Mouse (Mus musculus): ENCODE data around the gene Aaed1. TPM values are rescaled to one million over a fixed set of nuclear protein-coding genes. Genes with fewer than 3 reads are reported as not detected.

Gene Aaed1
- polyA plus RNA-seq, 1 experiment from 2014 or later, result 47.9 TPM

DNA sequence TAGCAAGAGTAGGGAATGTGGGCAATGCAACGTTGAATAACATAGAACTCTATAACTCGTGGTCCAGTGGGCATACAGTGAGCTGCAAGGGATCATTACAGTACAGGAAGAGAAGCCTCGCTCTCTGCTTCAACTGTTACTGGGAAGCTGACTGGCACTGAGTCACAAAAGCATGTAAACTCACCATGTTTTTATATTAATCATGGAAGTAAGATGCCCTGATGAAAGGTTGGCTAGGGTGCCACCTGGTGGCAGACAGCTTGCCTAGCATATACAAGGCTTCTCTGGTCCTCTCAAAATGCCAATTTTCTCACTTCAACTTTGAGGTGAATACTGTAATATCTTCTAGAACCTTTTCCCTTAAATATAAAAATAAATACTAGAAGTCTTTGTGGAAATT lies 6.4 kb downstream of the Aaed1 start:
- Histone ChIP-seq H3K4me2 (replicated peaks; ENCODE audit: low read depth) (no peak overlapping the region), H3K4me1 (replicated peaks; ENCODE audit: control insufficient read depth, insufficient read depth) (peaks cover 2% of the 10 kb centered on the region; the same call in 1 of the 2 replicates), H3K27ac (replicated peaks) (no peak overlapping the region), H3K9me3 (ENCODE audit: control insufficient read depth, low read length) (no peaks in the 10 kb centered on the region), H3K36me3 (ENCODE audit: control insufficient read depth, insufficient read depth, low read length) (peaks cover 8% of the 10 kb centered on the region), H3K9ac (ENCODE audit: low read length) (no peak overlapping the region), H3K27me3 (ENCODE audit: control insufficient read depth, insufficient read depth, low read length) (no peaks in the 10 kb centered on the region), H3K4me3 (ENCODE audit: low read depth, low read length) (no peak overlapping the region)
- ATAC-seq (ENCODE audit: low FRiP score, low TSS enrichment) (peak; percentile 36; the same call in 1 of the 2 replicates), DNase-seq (ENCODE audit: low spot score) (peak; percentile 74)
- 58% methylated on average over 3 of the region's 3 CpGs for WGBS
- TF ChIP-seq EP300 (optimal IDR thresholded peaks at IDR 0.05), result no peak
- peak; percentile 92 for TF ChIP-seq CTCF (IDR thresholded peaks at IDR 0.05; ENCODE audit: low read depth)

DNA sequence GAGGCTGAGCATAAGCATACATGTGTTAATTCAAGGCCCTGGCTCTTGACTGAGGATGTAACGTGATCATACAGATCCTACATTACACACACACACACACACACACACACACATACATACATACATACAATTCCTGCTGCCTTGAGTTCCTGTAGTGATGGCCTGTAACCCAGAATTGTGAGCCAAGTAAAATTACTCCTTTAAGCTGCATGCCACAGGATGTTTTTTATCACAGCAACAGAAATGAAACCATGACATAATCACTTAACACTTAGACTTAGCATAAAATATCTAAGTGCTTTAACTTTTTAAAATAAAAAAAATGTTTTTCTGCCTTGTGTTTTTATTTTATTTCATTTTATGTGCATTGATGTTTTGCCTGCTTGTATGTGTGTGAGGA lies 13.4 kb downstream of the Aaed1 start:
- no peak overlapping the region for H3K9ac ChIP-seq (ENCODE audit: low read length)
- ATAC-seq (ENCODE audit: low FRiP score, low TSS enrichment), result no peak
- no peaks in the 10 kb centered on the region for H3K27me3 ChIP-seq (ENCODE audit: control insufficient read depth, insufficient read depth, low read length)
- no peak overlapping the region for H3K4me3 ChIP-seq (ENCODE audit: low read depth, low read length)
- no peak for DNase-seq (ENCODE audit: low spot score)
- H3K36me3 ChIP-seq (ENCODE audit: control insufficient read depth, insufficient read depth, low read length), result no peaks in the 10 kb centered on the region
- TF ChIP-seq EP300 (optimal IDR thresholded peaks at IDR 0.05) (no peak), CTCF (IDR thresholded peaks at IDR 0.05; ENCODE audit: low read depth) (no peak)
- H3K4me2 ChIP-seq (replicated peaks; ENCODE audit: low read depth), result no peak overlapping the region
- H3K27ac ChIP-seq (replicated peaks), result no peak overlapping the region
- WGBS, result 100% methylated on average over 1 of the region's 1 CpGs
- no peaks in the 10 kb centered on the region for H3K9me3 ChIP-seq (ENCODE audit: control insufficient read depth, low read length)
- H3K4me1 ChIP-seq (replicated peaks; ENCODE audit: control insufficient read depth, insufficient read depth), result no peaks in the 10 kb centered on the region

- no peak overlapping the region for H3K27ac ChIP-seq (replicated peaks)
- 41% methylated on average over 4 of the region's 4 CpGs for WGBS
Measured at GRCm38 (mm10) chr13:64286791-64287190, 25.7 kb downstream of the Aaed1 start.

GRCm38 (mm10) chr13:64286321-64286720 lies 26.2 kb downstream of the Aaed1 start:
- TF ChIP-seq CTCF (IDR thresholded peaks at IDR 0.05; ENCODE audit: low read depth) (no peak), EP300 (optimal IDR thresholded peaks at IDR 0.05) (no peak)

More at GRCm38 (mm10) chr13:64286791-64287190, 25.7 kb downstream of the Aaed1 start:
- TF ChIP-seq CTCF (IDR thresholded peaks at IDR 0.05; ENCODE audit: low read depth), result no peak
- TF ChIP-seq EP300 (optimal IDR thresholded peaks at IDR 0.05), result no peak
- no peaks in the 10 kb centered on the region for H3K9me3 ChIP-seq (ENCODE audit: control insufficient read depth, low read length)
- no peak for ATAC-seq (ENCODE audit: low FRiP score, low TSS enrichment)
- H3K9ac ChIP-seq (ENCODE audit: low read length), result no peak overlapping the region
- no peaks in the 10 kb centered on the region for H3K36me3 ChIP-seq (ENCODE audit: control insufficient read depth, insufficient read depth, low read length)
- no peak overlapping the region for H3K4me3 ChIP-seq (ENCODE audit: low read depth, low read length)
- H3K27me3 ChIP-seq (ENCODE audit: control insufficient read depth, insufficient read depth, low read length), result no peaks in the 10 kb centered on the region
- no peak overlapping the region for H3K4me2 ChIP-seq (replicated peaks; ENCODE audit: low read depth)
- DNase-seq (ENCODE audit: low spot score), result no peak
- no peaks in the 10 kb centered on the region for H3K4me1 ChIP-seq (replicated peaks; ENCODE audit: control insufficient read depth, insufficient read depth)

GRCm38 (mm10) chr13:64284676-64285075 lies 27.8 kb downstream of the Aaed1 start:
- Histone ChIP-seq H3K4me3 (ENCODE audit: low read depth, low read length) (no peak overlapping the region), H3K36me3 (ENCODE audit: control insufficient read depth, insufficient read depth, low read length) (no peaks in the 10 kb centered on the region), H3K9me3 (ENCODE audit: control insufficient read depth, low read length) (no peaks in the 10 kb centered on the region), H3K27me3 (ENCODE audit: control insufficient read depth, insufficient read depth, low read length) (no peaks in the 10 kb centered on the region), H3K4me1 (replicated peaks; ENCODE audit: control insufficient read depth, insufficient read depth) (no peaks in the 10 kb centered on the region), H3K27ac (replicated peaks) (no peak overlapping the region), H3K9ac (ENCODE audit: low read length) (no peak overlapping the region), H3K4me2 (replicated peaks; ENCODE audit: low read depth) (no peak overlapping the region)
- no peak for DNase-seq (ENCODE audit: low spot score)
- WGBS, result 97% methylated on average over 2 of the region's 2 CpGs
- TF ChIP-seq CTCF (IDR thresholded peaks at IDR 0.05; ENCODE audit: low read depth), result peak; percentile 35
- TF ChIP-seq EP300 (optimal IDR thresholded peaks at IDR 0.05), result no peak
- ATAC-seq (ENCODE audit: low FRiP score, low TSS enrichment), result no peak

More at GRCm38 (mm10) chr13:64286321-64286720, 26.2 kb downstream of the Aaed1 start:
- H3K27me3 ChIP-seq (ENCODE audit: control insufficient read depth, insufficient read depth, low read length), result no peaks in the 10 kb centered on the region
- no peak overlapping the region for H3K4me3 ChIP-seq (ENCODE audit: low read depth, low read length)
- no peaks in the 10 kb centered on the region for H3K36me3 ChIP-seq (ENCODE audit: control insufficient read depth, insufficient read depth, low read length)
- no peak for DNase-seq (ENCODE audit: low spot score)
- no peaks in the 10 kb centered on the region for H3K4me1 ChIP-seq (replicated peaks; ENCODE audit: control insufficient read depth, insufficient read depth)
- 65% methylated on average over 4 of the region's 4 CpGs for WGBS
- no peaks in the 10 kb centered on the region for H3K9me3 ChIP-seq (ENCODE audit: control insufficient read depth, low read length)
- no peak overlapping the region for H3K4me2 ChIP-seq (replicated peaks; ENCODE audit: low read depth)
- no peak overlapping the region for H3K27ac ChIP-seq (replicated peaks)
- no peak overlapping the region for H3K9ac ChIP-seq (ENCODE audit: low read length)
- ATAC-seq (ENCODE audit: low FRiP score, low TSS enrichment), result no peak

- no peak overlapping the region for H3K4me2 ChIP-seq (replicated peaks; ENCODE audit: low read depth)
- ATAC-seq (ENCODE audit: low FRiP score, low TSS enrichment), result no peak
- H3K36me3 ChIP-seq (ENCODE audit: control insufficient read depth, insufficient read depth, low read length), result no peaks in the 10 kb centered on the region
- no peak overlapping the region for H3K9ac ChIP-seq (ENCODE audit: low read length)
- H3K4me3 ChIP-seq (ENCODE audit: low read depth, low read length), result no peak overlapping the region
- H3K27ac ChIP-seq (replicated peaks), result no peak overlapping the region
- no peaks in the 10 kb centered on the region for H3K9me3 ChIP-seq (ENCODE audit: control insufficient read depth, low read length)
- TF ChIP-seq EP300 (optimal IDR thresholded peaks at IDR 0.05), result no peak
- no peak for TF ChIP-seq CTCF (IDR thresholded peaks at IDR 0.05; ENCODE audit: low read depth)
- no peaks in the 10 kb centered on the region for H3K4me1 ChIP-seq (replicated peaks; ENCODE audit: control insufficient read depth, insufficient read depth)
- H3K27me3 ChIP-seq (ENCODE audit: control insufficient read depth, insufficient read depth, low read length), result no peaks in the 10 kb centered on the region
- no peak for DNase-seq (ENCODE audit: low spot score)
- 79% methylated on average over 5 of the region's 5 CpGs for WGBS
Measured at GRCm38 (mm10) chr13:64280940-64281339, 31.6 kb downstream of the Aaed1 start.
